Mouse (Mus musculus): ENCODE measurements at regions not wholly inside any gene's neighbourhood (a gene's known extent, or its start where the extent isn't known, plus 50 kb on each side); places are given as distances from the start of the nearest gene placed in this dataset.

DNA sequence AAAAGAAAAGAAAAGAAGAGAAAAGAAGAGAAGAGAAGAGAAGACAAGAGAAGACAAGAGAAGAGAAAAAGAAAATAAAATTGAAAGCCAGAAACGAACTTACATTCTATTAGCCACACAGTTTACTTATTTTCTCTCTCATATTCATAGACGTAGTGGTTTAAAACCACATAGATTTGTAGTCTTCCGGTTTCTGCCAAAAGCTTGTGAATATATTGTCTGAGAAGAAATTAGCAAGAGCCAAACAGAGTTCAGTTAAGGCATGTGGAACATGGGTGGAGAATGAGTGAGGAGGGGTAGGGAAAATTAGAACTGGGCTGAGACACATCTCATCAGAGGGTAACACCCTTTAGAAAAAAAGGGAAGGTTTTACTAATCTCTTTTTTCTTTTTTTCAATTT is 120.8 kb upstream of the Hapln1 start:
- Histone ChIP-seq H3K27me3 (no peaks in the 10 kb centered on the region), H3K36me3 (no peaks in the 10 kb centered on the region), H3K9ac (no peak overlapping the region), H3K4me1 (replicated peaks) (no peaks in the 10 kb centered on the region), H3K4me2 (no peak overlapping the region), H3K27ac (no peak overlapping the region), H3K4me3 (replicated peaks) (no peak overlapping the region), H3K9me3 (replicated peaks) (no peaks in the 10 kb centered on the region)
- DNase-seq (no peak), ATAC-seq (ENCODE audit: low read depth) (no peak)
- WGBS (ENCODE audit: insufficient replicate concordance): 54% methylated on average over 3 of the region's 3 CpGs

DNA sequence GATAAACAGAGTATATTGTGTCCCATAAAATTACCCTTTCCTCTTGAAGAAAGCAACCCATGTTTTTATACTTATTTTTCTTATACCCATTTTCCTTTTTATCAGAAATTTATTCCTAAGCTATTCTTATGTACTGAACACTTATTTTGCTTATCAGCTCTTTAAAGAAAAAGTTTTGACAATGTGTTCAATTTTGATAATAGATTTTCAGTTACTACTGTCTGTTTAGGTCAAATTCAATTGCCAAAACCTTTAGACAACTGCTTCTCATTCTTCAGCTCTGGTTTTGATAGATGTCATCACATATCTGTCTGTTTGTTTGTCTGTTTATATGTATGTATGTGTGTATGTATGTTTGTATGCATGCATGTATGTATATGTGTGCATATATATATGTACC is 117.8 kb upstream of the Hapln1 start:
- Histone ChIP-seq H3K27ac (no peak overlapping the region), H3K36me3 (no peaks in the 10 kb centered on the region), H3K4me3 (replicated peaks) (no peak overlapping the region), H3K27me3 (no peaks in the 10 kb centered on the region), H3K4me2 (no peak overlapping the region), H3K9me3 (replicated peaks) (no peaks in the 10 kb centered on the region), H3K9ac (no peak overlapping the region), H3K4me1 (replicated peaks) (no peaks in the 10 kb centered on the region; the same call in 1 of the 2 replicates)
- ATAC-seq (ENCODE audit: low read depth) (no peak), DNase-seq (no peak)

DNA sequence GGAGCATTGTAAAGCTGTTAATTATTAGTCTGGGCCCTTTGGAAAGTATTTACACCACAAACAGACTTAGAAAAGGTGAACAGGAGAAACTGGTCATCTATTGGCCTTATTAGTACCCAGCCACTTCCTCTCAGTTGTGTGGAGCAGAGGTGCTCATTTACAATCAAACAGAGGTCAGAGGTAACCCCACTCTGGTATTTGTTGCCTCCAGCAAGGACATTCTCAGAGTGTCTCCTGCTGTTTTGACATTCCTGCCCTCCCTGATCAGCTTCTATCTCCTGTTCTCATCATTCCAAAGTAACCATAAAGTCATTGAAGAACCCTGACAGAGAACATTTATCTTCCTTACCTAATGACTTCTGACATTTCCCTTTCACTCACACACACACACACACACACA is 116.1 kb upstream of the Hapln1 start:
- Histone ChIP-seq H3K9me3 (replicated peaks) (no peaks in the 10 kb centered on the region), H3K4me3 (replicated peaks) (no peak overlapping the region), H3K4me2 (no peak overlapping the region), H3K27ac (no peak overlapping the region), H3K4me1 (replicated peaks) (no peaks in the 10 kb centered on the region; the same call in 1 of the 2 replicates), H3K27me3 (no peaks in the 10 kb centered on the region), H3K36me3 (no peaks in the 10 kb centered on the region), H3K9ac (no peak overlapping the region)
- ATAC-seq (ENCODE audit: low read depth) (no peak), DNase-seq (no peak)

DNA sequence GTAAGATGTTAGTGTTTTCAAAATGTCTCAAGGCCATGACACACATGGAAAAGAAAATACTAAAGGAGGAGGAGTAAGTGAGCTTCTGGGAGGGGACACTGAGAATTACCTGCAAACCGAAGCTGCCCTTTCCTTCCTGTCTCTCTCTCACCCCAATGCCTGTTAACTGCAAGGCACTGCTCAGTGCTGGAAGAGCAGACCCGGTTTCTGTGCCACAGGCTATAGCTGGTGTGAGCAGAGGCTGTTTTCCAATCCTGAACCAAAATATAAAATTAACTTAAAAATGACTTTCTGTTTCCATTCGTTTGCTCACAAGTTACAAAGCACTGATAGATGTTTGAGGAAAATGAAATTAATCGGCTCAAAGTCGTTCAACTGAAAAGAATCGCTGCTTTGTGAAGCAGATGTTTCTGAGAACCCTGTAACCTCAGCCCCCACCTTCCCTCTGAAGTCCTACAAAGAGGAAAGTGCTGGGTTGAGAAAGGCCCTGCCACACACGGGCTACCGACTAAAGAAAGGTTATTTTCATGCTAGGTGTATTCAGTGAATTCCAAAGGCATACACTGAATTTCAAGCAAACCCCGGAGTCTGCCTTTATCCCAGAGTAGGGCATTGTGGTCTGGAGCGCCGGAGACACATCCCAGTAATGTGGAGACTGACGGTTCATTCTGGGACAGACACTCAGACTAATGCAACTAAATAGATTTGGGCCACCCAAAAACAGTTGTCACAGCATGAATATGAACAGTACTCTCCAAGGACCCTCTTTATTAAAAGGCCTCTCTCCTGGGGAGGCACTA is 111.1 kb upstream of the Hapln1 start:
- Histone ChIP-seq H3K4me2 (no peak overlapping the region), H3K9ac (no peak overlapping the region), H3K27me3 (no peaks in the 10 kb centered on the region), H3K36me3 (no peaks in the 10 kb centered on the region), H3K9me3 (replicated peaks) (no peaks in the 10 kb centered on the region), H3K4me3 (replicated peaks) (no peak overlapping the region), H3K27ac (no peak overlapping the region), H3K4me1 (replicated peaks) (no peaks in the 10 kb centered on the region; the same call in 1 of the 2 replicates)
- WGBS (ENCODE audit: insufficient replicate concordance): 55% methylated on average over 12 of the region's 12 CpGs
- no peak for DNase-seq
- no peak for ATAC-seq (ENCODE audit: low read depth)

DNA sequence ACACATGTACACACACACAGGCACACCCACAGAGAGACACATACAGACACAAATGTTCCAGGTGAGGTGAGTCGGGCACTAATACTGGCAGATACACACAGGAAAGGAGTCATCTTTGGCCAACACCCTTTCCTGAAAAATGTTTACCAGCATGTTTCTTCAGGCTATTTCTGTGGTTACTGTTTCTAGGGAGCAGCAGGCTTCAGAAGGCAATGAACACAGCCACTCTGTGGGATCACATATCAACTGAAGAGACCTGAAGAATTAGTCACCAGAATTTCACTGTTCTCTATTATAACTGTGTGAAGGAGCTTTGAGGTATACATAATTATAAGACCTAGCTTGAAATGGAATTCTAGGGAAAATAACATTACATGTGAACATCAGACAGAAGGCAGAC is 94.7 kb upstream of the Hapln1 start:
- Histone ChIP-seq H3K9ac (no peak overlapping the region), H3K27me3 (no peaks in the 10 kb centered on the region), H3K27ac (no peak overlapping the region), H3K36me3 (no peaks in the 10 kb centered on the region), H3K4me2 (no peak overlapping the region), H3K9me3 (replicated peaks) (no peaks in the 10 kb centered on the region), H3K4me3 (replicated peaks) (no peak overlapping the region), H3K4me1 (replicated peaks) (no peaks in the 10 kb centered on the region)
- ATAC-seq (ENCODE audit: low read depth) (no peak), DNase-seq (no peak)
- WGBS (ENCODE audit: insufficient replicate concordance): 58% methylated on average over 1 of the region's 1 CpGs

DNA sequence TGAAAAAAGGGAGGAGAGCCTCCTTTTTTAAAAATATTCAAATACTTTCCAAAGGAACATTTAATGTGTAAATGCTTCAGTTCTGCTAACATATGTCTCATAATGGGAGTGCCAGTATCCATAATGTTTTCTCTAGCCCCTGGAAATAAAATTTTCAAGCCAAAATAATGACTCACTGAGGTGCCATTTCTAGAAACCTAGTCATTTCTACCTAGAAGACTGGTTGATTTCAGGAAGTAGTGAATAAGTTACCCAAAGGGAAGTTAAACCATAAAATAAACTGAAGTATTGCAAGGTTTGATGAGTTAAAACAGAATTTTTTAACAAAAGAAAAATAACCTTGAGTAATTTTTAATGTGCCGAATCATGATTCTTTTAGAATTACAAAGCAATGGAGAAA is 85.8 kb upstream of the Hapln1 start:
- ATAC-seq (ENCODE audit: low read depth) (no peak), DNase-seq (no peak)
- Histone ChIP-seq H3K9ac (no peak overlapping the region), H3K27me3 (no peaks in the 10 kb centered on the region), H3K9me3 (replicated peaks) (no peaks in the 10 kb centered on the region), H3K36me3 (no peaks in the 10 kb centered on the region), H3K27ac (no peak overlapping the region), H3K4me2 (no peak overlapping the region), H3K4me1 (replicated peaks) (no peaks in the 10 kb centered on the region), H3K4me3 (replicated peaks) (no peak overlapping the region)
- WGBS (ENCODE audit: insufficient replicate concordance): 76% methylated on average over 1 of the region's 1 CpGs

DNA sequence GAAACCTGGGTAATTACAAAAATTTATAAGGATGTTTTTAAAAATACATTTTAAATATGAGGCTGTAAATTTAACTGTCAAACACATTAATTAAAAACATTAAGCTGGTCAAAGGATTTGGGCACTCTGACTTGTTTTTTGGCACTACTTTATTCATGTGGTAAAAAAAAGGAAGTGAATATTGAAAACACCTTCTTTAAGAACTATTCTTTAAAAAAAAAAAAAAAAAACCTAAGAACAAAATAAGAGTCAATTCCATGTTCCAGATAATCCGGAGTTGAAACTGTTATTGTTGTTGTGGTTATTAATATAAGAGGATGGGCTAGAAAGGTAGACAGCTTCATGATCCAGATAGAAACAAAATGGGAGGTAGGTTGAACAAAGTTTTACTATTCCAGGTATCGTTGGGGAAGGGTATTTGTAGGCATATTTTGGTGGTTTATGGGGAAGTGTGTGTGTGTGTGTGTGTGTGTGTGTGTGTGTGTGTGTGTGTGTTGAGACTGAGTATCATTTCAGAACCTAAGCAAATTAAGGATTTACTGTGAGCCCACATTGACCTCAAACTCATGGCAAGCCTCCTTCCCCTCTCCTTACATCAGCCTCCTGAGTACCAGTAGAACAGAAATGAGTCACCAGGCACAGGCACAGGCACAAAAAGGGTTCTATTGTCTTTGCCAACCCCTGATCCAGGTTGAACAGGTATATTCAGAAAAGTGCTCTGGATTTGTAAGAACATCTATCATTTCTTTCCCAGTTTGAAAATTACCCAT is 85.2 kb upstream of the Hapln1 start:
- Histone ChIP-seq H3K4me1 (replicated peaks) (no peaks in the 10 kb centered on the region), H3K4me2 (no peak overlapping the region), H3K4me3 (replicated peaks) (no peak overlapping the region), H3K9me3 (replicated peaks) (no peaks in the 10 kb centered on the region), H3K9ac (no peak overlapping the region), H3K27me3 (no peaks in the 10 kb centered on the region), H3K27ac (no peak overlapping the region), H3K36me3 (no peaks in the 10 kb centered on the region)
- no peak for DNase-seq
- WGBS (ENCODE audit: insufficient replicate concordance): 57% methylated on average over 2 of the region's 2 CpGs
- ATAC-seq (ENCODE audit: low read depth): no peak

DNA sequence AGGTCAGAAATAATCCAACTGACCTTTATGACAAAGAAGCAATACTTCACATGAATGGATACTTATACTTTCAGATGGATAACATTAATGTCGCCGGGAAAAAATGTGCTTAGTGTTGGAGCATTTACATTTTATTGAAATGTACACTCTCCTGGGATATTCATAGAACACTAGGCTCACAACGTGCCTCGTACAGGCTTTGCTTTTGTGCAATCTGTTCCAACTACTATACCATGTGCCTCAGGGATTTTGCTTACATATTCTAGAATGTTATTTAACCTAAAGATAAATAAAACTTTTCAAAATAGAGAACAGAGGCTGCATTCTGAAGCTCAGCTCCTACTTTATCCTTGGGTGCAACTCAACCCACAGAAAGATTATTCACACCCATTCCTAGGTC is 75.8 kb upstream of the Hapln1 start:
- Histone ChIP-seq H3K27ac (no peak overlapping the region), H3K36me3 (no peaks in the 10 kb centered on the region), H3K4me3 (replicated peaks) (no peak overlapping the region), H3K4me2 (no peak overlapping the region), H3K4me1 (replicated peaks) (no peaks in the 10 kb centered on the region), H3K9me3 (replicated peaks) (no peaks in the 10 kb centered on the region), H3K9ac (no peak overlapping the region), H3K27me3 (no peaks in the 10 kb centered on the region)
- no peak for ATAC-seq (ENCODE audit: low read depth)
- no peak for DNase-seq
- 65% methylated on average over 4 of the region's 4 CpGs for WGBS (ENCODE audit: insufficient replicate concordance)

Data from liver, embryonic 13.5 days (tissue).